Mouse (Mus musculus): ENCODE data around the gene Lgr6.

GRCm38 (mm10) chr1:135054121-135054520, 51.0 kb downstream of the Lgr6 start:
- TF ChIP-seq EP300 (IDR thresholded peaks at IDR 0.05; ENCODE audit: low read depth) (no peak), CTCF (IDR thresholded peaks at IDR 0.05; ENCODE audit: low read depth) (no peak)

All from heart, postnatal 0 days (tissue).